Mouse (Mus musculus): ENCODE results near the gene Nedd9. TPM values are rescaled to one million over a fixed set of nuclear protein-coding genes. Genes with fewer than 3 reads are reported as not detected.

The Nedd9 gene
- polyA plus RNA-seq, 1 experiment from 2014 or later, result 13.3 TPM

DNA sequence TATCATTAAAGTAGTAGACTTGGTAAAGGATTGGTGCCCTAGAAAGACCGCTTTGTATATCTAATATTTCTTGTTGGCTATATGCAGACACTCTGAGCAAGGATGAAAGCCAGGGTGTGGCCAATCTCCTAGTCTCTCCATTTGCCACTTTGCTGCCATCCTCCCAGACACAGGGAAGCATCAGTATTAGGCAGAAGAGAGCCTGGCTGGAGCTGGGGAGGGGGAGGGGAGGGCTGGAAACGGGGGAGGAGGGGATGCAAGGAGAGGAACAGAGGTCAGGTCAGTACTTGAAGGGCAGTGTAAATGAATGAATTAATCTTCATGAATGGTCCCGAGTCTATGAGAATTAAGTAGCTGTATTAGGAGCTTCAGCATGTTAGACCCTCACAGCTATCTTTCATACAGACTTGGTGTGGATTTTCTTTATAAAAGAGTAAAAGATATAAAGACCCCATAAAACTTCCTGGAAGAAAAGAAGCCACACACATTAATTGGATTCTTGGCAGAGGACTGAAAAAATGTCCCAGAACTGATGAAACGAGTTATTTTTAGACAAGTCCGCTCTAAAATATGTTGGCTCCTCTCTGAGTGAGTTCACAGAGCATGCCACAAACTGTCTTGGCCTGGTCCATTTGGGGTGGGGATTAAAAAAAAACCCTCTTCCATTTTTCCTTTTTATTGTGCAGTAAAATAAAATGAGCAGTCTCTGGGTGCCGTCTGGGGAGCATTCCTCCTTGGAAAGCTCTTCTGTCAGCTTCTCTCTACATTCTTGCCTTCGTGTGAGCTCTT, 23.7 kb upstream of the Nedd9 start:
- H3K9me3 ChIP-seq, result no peaks in the 10 kb centered on the region
- 54% methylated on average over 7 of the region's 7 CpGs for WGBS
- no peaks in the 10 kb centered on the region for H3K27me3 ChIP-seq
- no peak overlapping the region for H3K9ac ChIP-seq
- H3K36me3 ChIP-seq, result no peaks in the 10 kb centered on the region
- no peak overlapping the region for H3K4me2 ChIP-seq
- no peak overlapping the region for H3K4me3 ChIP-seq
- H3K4me1 ChIP-seq (replicated peaks), result no peaks in the 10 kb centered on the region
- no peak for ATAC-seq (ENCODE audit: low FRiP score, low read depth)
- no peak overlapping the region for H3K27ac ChIP-seq (replicated peaks)

GRCm38 (mm10) chr13:41505594-41505993, 18.4 kb upstream of the Nedd9 start:
- no peak overlapping the region for H3K4me3 ChIP-seq
- H3K4me1 ChIP-seq (replicated peaks), result no peaks in the 10 kb centered on the region
- H3K36me3 ChIP-seq, result no peaks in the 10 kb centered on the region
- no peak overlapping the region for H3K4me2 ChIP-seq
- no peak for ATAC-seq (ENCODE audit: low FRiP score, low read depth)
- no peaks in the 10 kb centered on the region for H3K9me3 ChIP-seq
- 53% methylated on average over 2 of the region's 2 CpGs for WGBS
- no peak overlapping the region for H3K9ac ChIP-seq
- no peaks in the 10 kb centered on the region for H3K27me3 ChIP-seq
- H3K27ac ChIP-seq (replicated peaks), result no peak overlapping the region

DNA sequence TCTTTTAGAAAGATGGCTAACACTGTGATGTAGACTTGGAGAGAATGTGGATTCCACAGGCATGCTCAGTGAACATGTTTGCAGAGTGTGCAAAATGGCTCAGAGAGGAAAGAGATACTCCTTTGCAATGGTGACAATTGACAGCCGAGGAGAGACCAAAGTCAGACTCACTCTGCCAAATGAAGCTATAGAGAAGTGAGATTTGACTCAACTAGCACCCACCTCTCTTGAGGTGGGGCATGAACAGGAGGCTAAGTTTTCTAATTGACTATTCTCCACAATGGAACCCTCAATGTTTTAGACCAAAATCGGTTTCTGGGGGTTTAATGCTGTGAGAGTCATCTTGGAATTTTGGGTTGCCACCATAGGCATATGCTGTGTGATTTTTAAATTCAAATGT, 17.8 kb upstream of the Nedd9 start:
- H3K27me3 ChIP-seq, result no peaks in the 10 kb centered on the region
- no peaks in the 10 kb centered on the region for H3K9me3 ChIP-seq
- H3K4me1 ChIP-seq (replicated peaks), result no peaks in the 10 kb centered on the region
- H3K9ac ChIP-seq, result no peak overlapping the region
- no peak overlapping the region for H3K4me2 ChIP-seq
- no peak for ATAC-seq (ENCODE audit: low FRiP score, low read depth)
- no peak overlapping the region for H3K4me3 ChIP-seq
- H3K36me3 ChIP-seq, result no peaks in the 10 kb centered on the region
- no peak overlapping the region for H3K27ac ChIP-seq (replicated peaks)
- 87% methylated on average over 2 of the region's 2 CpGs for WGBS

DNA sequence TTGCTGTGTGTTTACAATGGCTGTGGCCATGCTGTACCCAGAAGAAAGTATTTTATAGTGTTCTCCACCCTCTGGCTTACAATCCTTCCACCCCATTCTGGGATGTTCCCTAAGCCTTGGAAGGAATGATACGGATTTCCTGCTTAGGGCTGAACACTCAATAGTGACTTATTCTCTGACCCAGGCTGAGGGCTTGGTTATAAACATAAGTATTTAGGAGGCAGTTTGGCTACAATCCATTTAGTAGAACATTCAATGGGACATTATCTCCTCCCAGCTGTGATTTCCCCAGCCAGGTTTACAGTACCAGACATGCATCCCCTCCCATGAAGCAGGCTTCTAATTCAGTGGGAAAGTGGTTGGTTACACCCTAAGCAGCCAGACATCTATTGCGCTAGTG, 17.3 kb upstream of the Nedd9 start:
- 92% methylated on average over 2 of the region's 2 CpGs for WGBS
- no peak for ATAC-seq (ENCODE audit: low FRiP score, low read depth)
- no peaks in the 10 kb centered on the region for H3K9me3 ChIP-seq
- no peaks in the 10 kb centered on the region for H3K27me3 ChIP-seq
- no peak overlapping the region for H3K4me2 ChIP-seq
- no peaks in the 10 kb centered on the region for H3K36me3 ChIP-seq
- no peak overlapping the region for H3K27ac ChIP-seq (replicated peaks)
- no peaks in the 10 kb centered on the region for H3K4me1 ChIP-seq (replicated peaks)
- no peak overlapping the region for H3K9ac ChIP-seq
- H3K4me3 ChIP-seq, result no peak overlapping the region

DNA sequence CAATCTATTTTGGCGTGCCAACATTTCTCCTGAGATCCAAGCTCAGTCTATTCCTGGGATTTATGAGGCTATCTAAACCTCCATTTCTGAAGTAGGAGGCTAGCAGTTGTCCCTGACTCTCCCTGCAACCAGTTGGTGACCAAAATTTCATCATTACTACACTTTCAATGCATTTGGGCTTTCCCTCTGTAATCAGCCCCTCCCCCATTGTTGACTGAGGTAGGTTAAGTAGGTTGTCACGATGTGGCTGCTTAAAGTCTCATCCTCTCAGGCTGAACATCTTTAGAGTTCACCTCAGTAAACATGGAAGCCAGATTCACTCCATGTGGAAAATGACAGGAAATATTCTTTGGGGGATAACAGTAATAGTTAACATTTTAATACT, 15.7 kb upstream of the Nedd9 start:
- Histone ChIP-seq H3K27me3 (no peaks in the 10 kb centered on the region), H3K4me2 (no peak overlapping the region), H3K4me1 (replicated peaks) (no peaks in the 10 kb centered on the region), H3K9ac (no peak overlapping the region), H3K27ac (replicated peaks) (no peak overlapping the region), H3K9me3 (no peaks in the 10 kb centered on the region), H3K4me3 (no peak overlapping the region), H3K36me3 (no peaks in the 10 kb centered on the region)
- 84% methylated on average over 2 of the region's 2 CpGs for WGBS
- no peak for ATAC-seq (ENCODE audit: low FRiP score, low read depth)

DNA sequence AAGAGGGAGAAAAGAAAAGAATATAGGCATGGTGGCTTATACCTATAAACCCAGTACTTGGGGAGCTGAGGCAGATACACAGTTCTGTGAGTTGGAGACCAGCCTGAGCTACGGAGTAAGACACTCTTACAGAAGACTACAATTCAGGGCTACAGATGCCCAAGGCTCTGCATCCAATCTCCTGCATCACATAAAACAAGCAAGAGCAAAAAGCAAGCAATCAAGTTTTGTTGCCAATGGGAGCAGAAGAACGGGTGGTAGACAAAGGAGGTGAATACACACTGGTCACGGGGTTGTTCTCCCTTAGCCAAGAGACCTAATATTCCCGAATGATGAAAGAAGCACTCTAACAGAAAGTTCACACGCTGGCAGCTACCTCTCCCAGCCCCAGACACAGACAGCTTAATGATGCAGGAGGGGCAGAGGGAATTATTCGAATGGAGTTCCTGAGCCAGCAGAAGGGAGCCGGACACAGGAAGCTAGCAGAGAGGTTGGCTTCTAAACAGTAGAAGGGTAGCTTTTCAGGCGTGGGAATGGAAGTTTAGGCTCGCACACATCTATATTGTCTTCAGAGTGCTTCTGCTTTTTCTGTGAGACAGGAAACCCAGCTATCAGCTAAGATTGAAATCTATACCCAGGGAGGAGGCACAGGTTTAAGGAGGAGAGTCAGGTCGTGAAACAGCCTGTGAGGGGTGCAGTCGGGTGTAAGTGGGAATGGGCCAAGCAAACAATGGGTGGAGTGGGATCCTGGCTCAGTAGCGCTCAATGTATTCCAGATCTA, 15.2 kb upstream of the Nedd9 start:
- H3K4me1 ChIP-seq (replicated peaks), result no peaks in the 10 kb centered on the region
- no peak overlapping the region for H3K27ac ChIP-seq (replicated peaks)
- ATAC-seq (ENCODE audit: low FRiP score, low read depth), result no peak
- H3K9me3 ChIP-seq, result no peaks in the 10 kb centered on the region
- H3K36me3 ChIP-seq, result no peaks in the 10 kb centered on the region
- no peak overlapping the region for H3K4me2 ChIP-seq
- no peaks in the 10 kb centered on the region for H3K27me3 ChIP-seq
- H3K4me3 ChIP-seq, result no peak overlapping the region
- H3K9ac ChIP-seq, result no peak overlapping the region
- WGBS, result 67% methylated on average over 12 of the region's 12 CpGs

- 90% methylated on average over 3 of the region's 3 CpGs for WGBS
- Histone ChIP-seq H3K4me3 (no peak overlapping the region), H3K9ac (no peak overlapping the region), H3K9me3 (no peaks in the 10 kb centered on the region), H3K27ac (replicated peaks) (no peak overlapping the region), H3K4me1 (replicated peaks) (no peaks in the 10 kb centered on the region), H3K4me2 (no peak overlapping the region), H3K27me3 (no peaks in the 10 kb centered on the region), H3K36me3 (no peaks in the 10 kb centered on the region)
- no peak for ATAC-seq (ENCODE audit: low FRiP score, low read depth)
These were observed 13.6 kb upstream of the Nedd9 start for GRCm38 (mm10) chr13:41500793-41501192.

DNA sequence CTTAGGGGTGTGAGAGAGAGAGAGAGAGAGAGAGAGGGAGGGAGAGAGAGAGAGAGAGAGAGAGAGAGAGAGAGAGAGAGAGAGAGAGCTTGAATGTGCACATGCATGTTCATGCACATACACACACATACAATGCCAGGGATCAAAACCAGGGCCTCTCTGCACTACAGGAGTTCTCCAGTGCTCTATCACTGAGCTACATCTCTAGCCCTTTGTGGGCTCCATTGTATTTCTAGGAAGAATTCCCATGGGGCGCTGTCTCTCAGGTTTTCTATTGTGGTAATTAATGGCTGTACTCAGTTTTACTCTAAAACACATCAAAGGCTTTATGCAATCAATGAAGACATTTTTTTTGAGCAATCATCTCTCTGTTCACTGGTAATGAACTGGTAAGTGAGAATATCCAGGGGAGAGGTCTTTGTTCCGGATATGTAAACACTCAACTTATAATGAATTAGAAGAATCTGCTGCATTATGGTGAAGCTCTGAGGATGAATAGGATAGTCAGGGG, 11.5 kb upstream of the Nedd9 start:
- no peaks in the 10 kb centered on the region for H3K4me1 ChIP-seq (replicated peaks)
- H3K9me3 ChIP-seq, result no peaks in the 10 kb centered on the region
- 69% methylated on average over 2 of the region's 2 CpGs for WGBS
- no peaks in the 10 kb centered on the region for H3K27me3 ChIP-seq
- no peak overlapping the region for H3K27ac ChIP-seq (replicated peaks)
- no peak for ATAC-seq (ENCODE audit: low FRiP score, low read depth)
- no peak overlapping the region for H3K9ac ChIP-seq
- H3K36me3 ChIP-seq, result no peaks in the 10 kb centered on the region
- H3K4me3 ChIP-seq, result no peak overlapping the region
- no peak overlapping the region for H3K4me2 ChIP-seq

- WGBS, result 95% methylated on average over 2 of the region's 2 CpGs
- no peaks in the 10 kb centered on the region for H3K27me3 ChIP-seq
- no peak for ATAC-seq (ENCODE audit: low FRiP score, low read depth)
- H3K9me3 ChIP-seq, result no peaks in the 10 kb centered on the region
- H3K4me1 ChIP-seq (replicated peaks), result peaks cover 7% of the 10 kb centered on the region; the same call in 1 of the 2 replicates
- H3K9ac ChIP-seq, result no peak overlapping the region
- no peak overlapping the region for H3K4me3 ChIP-seq
- H3K27ac ChIP-seq (replicated peaks), result no peak overlapping the region
- H3K4me2 ChIP-seq, result no peak overlapping the region
- no peaks in the 10 kb centered on the region for H3K36me3 ChIP-seq
These were observed 7.5 kb upstream of the Nedd9 start for GRCm38 (mm10) chr13:41494681-41495080.

DNA sequence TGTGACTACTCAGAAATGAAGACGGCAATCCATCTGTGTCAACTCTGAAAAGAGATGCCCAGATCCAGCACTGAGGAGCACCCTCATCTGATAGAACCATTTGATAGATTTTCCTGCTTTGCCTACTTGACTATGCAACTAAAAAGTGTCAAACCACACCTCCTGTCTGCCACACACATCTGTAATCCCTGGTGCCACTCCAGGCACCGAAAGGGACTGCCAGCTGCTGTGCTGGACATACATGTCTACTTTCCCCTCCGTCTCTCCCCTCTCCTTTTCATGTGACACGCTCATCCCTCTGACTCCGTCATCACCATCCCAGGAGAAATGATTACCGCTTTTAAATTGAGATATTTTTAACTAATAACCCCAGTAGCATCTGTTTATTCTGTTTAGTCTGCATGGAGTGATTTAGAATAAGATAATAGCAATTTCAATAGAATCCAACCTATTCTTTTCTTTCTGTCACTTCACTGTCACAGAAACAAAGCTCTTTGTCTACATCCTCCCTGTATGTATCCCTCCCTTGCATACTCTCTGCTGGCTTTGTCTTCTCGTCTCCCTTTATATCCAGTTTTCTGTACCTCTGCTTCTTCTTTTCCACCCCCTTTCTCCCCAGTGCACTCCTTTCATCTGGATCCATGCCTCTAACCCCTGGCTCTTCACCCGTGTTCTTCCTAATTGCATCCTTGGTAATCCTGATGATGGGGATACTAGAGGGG, 5.0 kb upstream of the Nedd9 start:
- Histone ChIP-seq H3K4me2 (no peak overlapping the region), H3K27ac (replicated peaks) (no peak overlapping the region), H3K9ac (no peak overlapping the region), H3K4me1 (replicated peaks) (peaks cover 7% of the 10 kb centered on the region; the same call in 1 of the 2 replicates), H3K27me3 (no peaks in the 10 kb centered on the region), H3K9me3 (no peaks in the 10 kb centered on the region), H3K36me3 (no peaks in the 10 kb centered on the region), H3K4me3 (no peak overlapping the region)
- 49% methylated on average over 8 of the region's 8 CpGs for WGBS
- no peak for ATAC-seq (ENCODE audit: low FRiP score, low read depth)

DNA sequence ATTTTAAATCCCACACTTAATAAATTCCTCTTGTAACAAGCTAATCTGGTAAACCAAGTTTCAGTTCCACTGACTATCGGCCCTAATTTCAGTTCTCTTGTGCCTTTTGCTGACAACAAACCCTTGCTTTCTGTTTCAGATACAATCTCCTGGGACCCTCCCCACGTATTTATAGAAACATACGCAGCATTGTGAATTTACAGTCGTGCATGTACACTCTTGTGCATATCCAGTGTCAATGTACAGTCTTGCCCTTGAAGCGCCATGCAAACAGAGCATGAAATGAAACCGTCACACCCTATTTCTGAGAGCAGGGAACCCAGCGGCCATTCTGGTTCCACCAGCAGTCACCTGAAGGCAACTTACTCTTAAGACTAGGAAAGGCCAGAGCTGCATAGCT, 4.4 kb upstream of the Nedd9 start:
- H3K4me3 ChIP-seq, result no peak overlapping the region
- no peak overlapping the region for H3K4me2 ChIP-seq
- H3K9ac ChIP-seq, result no peak overlapping the region
- H3K27me3 ChIP-seq, result no peaks in the 10 kb centered on the region
- WGBS, result 66% methylated on average over 7 of the region's 7 CpGs
- no peaks in the 10 kb centered on the region for H3K36me3 ChIP-seq
- no peak for ATAC-seq (ENCODE audit: low FRiP score, low read depth)
- H3K4me1 ChIP-seq (replicated peaks), result peaks cover 7% of the 10 kb centered on the region; the same call in 1 of the 2 replicates
- H3K27ac ChIP-seq (replicated peaks), result no peak overlapping the region
- H3K9me3 ChIP-seq, result no peaks in the 10 kb centered on the region

DNA sequence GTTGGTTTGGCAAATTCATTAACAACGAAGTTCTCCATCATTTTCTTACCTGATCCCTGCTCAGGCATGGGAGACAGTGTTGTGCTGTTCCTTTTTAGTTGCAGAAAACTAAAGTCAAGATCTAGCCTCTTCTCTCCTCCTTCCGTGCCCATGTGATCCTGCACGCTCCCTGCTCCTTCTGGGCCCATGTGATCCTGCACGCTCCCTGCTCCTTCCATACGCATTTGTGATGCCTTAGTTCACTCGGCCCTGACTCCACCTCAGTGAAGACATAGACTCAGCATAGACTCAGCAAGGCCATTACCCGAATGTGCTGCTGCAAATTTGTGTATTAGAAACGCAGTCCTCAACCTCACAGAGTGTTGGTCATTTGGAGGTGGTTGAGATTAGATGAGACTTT, 3.1 kb upstream of the Nedd9 start:
- no peak overlapping the region for H3K9ac ChIP-seq
- H3K27ac ChIP-seq (replicated peaks), result no peak overlapping the region
- 90% methylated on average over 8 of the region's 8 CpGs for WGBS
- no peaks in the 10 kb centered on the region for H3K27me3 ChIP-seq
- no peaks in the 10 kb centered on the region for H3K9me3 ChIP-seq
- H3K4me3 ChIP-seq, result no peak overlapping the region
- H3K4me2 ChIP-seq, result no peak overlapping the region
- peaks cover 7% of the 10 kb centered on the region; the same call in 1 of the 2 replicates for H3K4me1 ChIP-seq (replicated peaks)
- H3K36me3 ChIP-seq, result no peaks in the 10 kb centered on the region
- no peak for ATAC-seq (ENCODE audit: low FRiP score, low read depth)

Data from hindbrain, embryonic 15.5 days (tissue).